Mouse (Mus musculus): ENCODE measurements around the gene Ebf1. TPM values are rescaled to one million over a fixed set of nuclear protein-coding genes. Genes with fewer than 3 reads are reported as not detected.

Gene Ebf1
- polyA plus RNA-seq, 1 experiment = 0.38 TPM

DNA sequence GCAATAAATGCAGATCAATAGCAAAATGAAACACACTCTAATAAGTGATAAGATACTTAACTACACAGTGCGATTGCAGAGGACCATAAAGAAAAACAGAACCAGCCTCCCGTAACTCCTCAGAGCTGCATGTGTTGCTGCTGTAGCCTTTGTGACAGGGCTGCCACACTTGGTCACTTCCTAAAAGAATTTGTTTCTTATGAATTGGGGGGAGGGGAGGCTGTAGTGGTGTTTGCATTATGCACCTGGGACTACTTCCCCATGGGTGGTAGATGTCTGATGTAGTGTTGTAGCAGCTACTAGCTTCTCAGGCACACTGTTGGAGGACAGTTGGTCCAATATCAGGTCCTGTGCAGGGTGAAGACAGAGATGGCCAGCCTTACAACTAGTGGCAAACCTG lies 284.6 kb downstream of the Ebf1 start:
- Histone ChIP-seq H3K36me3 (replicated peaks; ENCODE audit: low read length) (no peaks in the 10 kb centered on the region), H3K9me3 (no peaks in the 10 kb centered on the region), H3K27me3 (replicated peaks) (no peaks in the 10 kb centered on the region), H3K4me1 (peaks cover 55% of the 10 kb centered on the region), H3K4me3 (replicated peaks) (no peak overlapping the region)
- TF ChIP-seq GATA1 (IDR thresholded peaks at IDR 0.05; ENCODE audit: borderline replicate concordance, low read length) (no peak), FLI1 (IDR thresholded peaks at IDR 0.05; ENCODE audit: low read length) (no peak)

DNA sequence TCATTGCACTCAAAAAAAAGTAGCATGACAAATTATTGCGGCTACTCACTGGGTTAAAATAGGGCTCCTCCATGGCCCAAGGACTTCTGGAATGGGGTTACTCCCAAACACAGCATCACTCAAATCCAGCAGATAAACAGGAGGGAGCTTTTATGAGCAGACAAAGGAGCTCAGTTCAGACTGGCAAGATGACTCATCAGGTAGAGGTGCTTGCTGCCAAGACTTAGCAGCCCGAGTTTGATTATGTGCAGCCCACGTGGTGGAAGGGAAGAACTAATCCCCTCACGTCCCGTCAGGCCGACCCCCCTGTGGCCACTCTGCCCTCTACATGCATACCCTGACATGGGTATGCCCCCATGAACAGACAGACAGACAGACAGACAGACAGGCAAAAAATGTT lies 285.0 kb downstream of the Ebf1 start:
- Histone ChIP-seq H3K36me3 (replicated peaks; ENCODE audit: low read length) (no peaks in the 10 kb centered on the region), H3K9me3 (no peaks in the 10 kb centered on the region)

GRCm38 (mm10) chr11:44904121-44904520 lies 287.0 kb downstream of the Ebf1 start:
- TF ChIP-seq GATA1 (IDR thresholded peaks at IDR 0.05; ENCODE audit: borderline replicate concordance, low read length) (no peak), FLI1 (IDR thresholded peaks at IDR 0.05; ENCODE audit: low read length) (no peak)
- H3K4me3 ChIP-seq (replicated peaks) = no peak overlapping the region
- H3K27me3 ChIP-seq (replicated peaks) = peaks cover 2% of the 10 kb centered on the region
- peaks cover 31% of the 10 kb centered on the region for H3K4me1 ChIP-seq
- no peaks in the 10 kb centered on the region for H3K9me3 ChIP-seq
- H3K36me3 ChIP-seq (replicated peaks; ENCODE audit: low read length) = no peaks in the 10 kb centered on the region

More for the DNA sequence above, 285.0 kb downstream of the Ebf1 start:
- no peaks in the 10 kb centered on the region for H3K27me3 ChIP-seq (replicated peaks)
- no peak for TF ChIP-seq FLI1 (IDR thresholded peaks at IDR 0.05; ENCODE audit: low read length)
- TF ChIP-seq GATA1 (IDR thresholded peaks at IDR 0.05; ENCODE audit: borderline replicate concordance, low read length) = no peak
- no peak overlapping the region for H3K4me3 ChIP-seq (replicated peaks)
- H3K4me1 ChIP-seq = peaks cover 50% of the 10 kb centered on the region

DNA sequence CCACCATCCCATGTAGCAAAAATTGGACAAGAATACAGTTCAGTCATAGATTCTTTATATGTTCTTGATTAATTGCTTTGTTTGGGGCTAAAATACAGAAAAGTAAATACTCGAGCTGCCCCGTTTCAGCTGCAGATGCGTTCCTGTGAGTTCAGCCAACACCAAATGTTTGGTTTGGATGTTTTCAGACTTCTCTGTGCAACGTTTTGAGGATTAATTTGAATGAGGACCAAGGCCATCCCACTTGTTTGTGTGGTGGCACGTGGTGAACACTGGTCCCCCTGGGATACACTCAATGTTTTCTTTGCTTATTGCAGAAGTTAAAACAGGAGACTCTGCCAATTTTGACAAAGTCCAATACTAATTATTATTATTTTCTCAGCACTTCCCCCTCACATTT lies 289.3 kb downstream of the Ebf1 start:
- H3K4me3 ChIP-seq (replicated peaks) = no peak overlapping the region
- H3K36me3 ChIP-seq (replicated peaks; ENCODE audit: low read length) = no peaks in the 10 kb centered on the region
- H3K4me1 ChIP-seq = peaks cover 9% of the 10 kb centered on the region
- peaks cover 12% of the 10 kb centered on the region for H3K27me3 ChIP-seq (replicated peaks)
- TF ChIP-seq FLI1 (IDR thresholded peaks at IDR 0.05; ENCODE audit: low read length) (no peak), GATA1 (IDR thresholded peaks at IDR 0.05; ENCODE audit: borderline replicate concordance, low read length) (no peak)
- H3K9me3 ChIP-seq = no peaks in the 10 kb centered on the region

GRCm38 (mm10) chr11:44911765-44912164 lies 294.6 kb downstream of the Ebf1 start:
- Histone ChIP-seq H3K4me3 (replicated peaks) (no peak overlapping the region), H3K9me3 (no peaks in the 10 kb centered on the region), H3K4me1 (no peaks in the 10 kb centered on the region), H3K36me3 (replicated peaks; ENCODE audit: low read length) (no peaks in the 10 kb centered on the region), H3K27me3 (replicated peaks) (peaks cover 15% of the 10 kb centered on the region)
- TF ChIP-seq GATA1 (IDR thresholded peaks at IDR 0.05; ENCODE audit: borderline replicate concordance, low read length) = no peak
- TF ChIP-seq FLI1 (IDR thresholded peaks at IDR 0.05; ENCODE audit: low read length) = no peak

GRCm38 (mm10) chr11:44913806-44914205 lies 296.7 kb downstream of the Ebf1 start:
- TF ChIP-seq GATA1 (IDR thresholded peaks at IDR 0.05; ENCODE audit: borderline replicate concordance, low read length) = no peak
- TF ChIP-seq FLI1 (IDR thresholded peaks at IDR 0.05; ENCODE audit: low read length) = no peak
- Histone ChIP-seq H3K4me3 (replicated peaks) (no peak overlapping the region), H3K27me3 (replicated peaks) (peaks cover 15% of the 10 kb centered on the region), H3K4me1 (no peaks in the 10 kb centered on the region), H3K36me3 (replicated peaks; ENCODE audit: low read length) (no peaks in the 10 kb centered on the region), H3K9me3 (no peaks in the 10 kb centered on the region)

DNA sequence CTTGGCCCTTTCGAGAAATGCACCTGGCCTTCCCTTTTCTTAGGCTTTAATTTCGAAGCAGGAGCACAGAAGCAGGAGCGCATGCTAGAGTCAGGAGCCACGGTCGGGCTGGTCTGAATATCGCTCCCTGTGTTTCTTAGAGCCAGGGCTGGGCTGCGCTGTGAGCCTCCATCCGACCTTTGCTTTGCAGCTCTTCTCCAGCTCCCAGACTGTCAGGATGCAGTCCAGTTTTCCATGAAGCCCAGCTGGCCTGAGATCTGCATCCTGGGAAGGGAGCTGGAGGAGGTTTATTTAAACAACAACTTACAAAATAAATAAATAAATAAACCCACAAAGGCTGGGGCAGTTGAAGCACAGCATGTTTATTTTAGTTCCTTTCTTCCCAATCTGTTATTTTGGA lies 299.9 kb downstream of the Ebf1 start:
- no peak for TF ChIP-seq GATA1 (IDR thresholded peaks at IDR 0.05; ENCODE audit: borderline replicate concordance, low read length)
- Histone ChIP-seq H3K36me3 (replicated peaks; ENCODE audit: low read length) (no peaks in the 10 kb centered on the region), H3K4me1 (peaks cover 4% of the 10 kb centered on the region), H3K9me3 (no peaks in the 10 kb centered on the region), H3K27me3 (replicated peaks) (peaks cover 4% of the 10 kb centered on the region), H3K4me3 (replicated peaks) (no peak overlapping the region)

GRCm38 (mm10) chr11:44923138-44923537 lies 306.0 kb downstream of the Ebf1 start:
- no peak overlapping the region for H3K4me3 ChIP-seq (replicated peaks)
- H3K36me3 ChIP-seq (replicated peaks; ENCODE audit: low read length) = no peaks in the 10 kb centered on the region
- H3K9me3 ChIP-seq = peaks cover 3% of the 10 kb centered on the region; the same call in 1 of the 2 replicates
- H3K27me3 ChIP-seq (replicated peaks) = peaks cover 2% of the 10 kb centered on the region
- TF ChIP-seq FLI1 (IDR thresholded peaks at IDR 0.05; ENCODE audit: low read length) (no peak), GATA1 (IDR thresholded peaks at IDR 0.05; ENCODE audit: borderline replicate concordance, low read length) (no peak)
- H3K4me1 ChIP-seq = peaks cover 9% of the 10 kb centered on the region

- H3K27me3 ChIP-seq (replicated peaks) = peaks cover 2% of the 10 kb centered on the region
- H3K36me3 ChIP-seq (replicated peaks; ENCODE audit: low read length) = no peaks in the 10 kb centered on the region
- H3K4me3 ChIP-seq (replicated peaks) = no peak overlapping the region
- H3K9me3 ChIP-seq = peaks cover 3% of the 10 kb centered on the region; the same call in 1 of the 2 replicates
- no peak for TF ChIP-seq FLI1 (IDR thresholded peaks at IDR 0.05; ENCODE audit: low read length)
- TF ChIP-seq GATA1 (IDR thresholded peaks at IDR 0.05; ENCODE audit: borderline replicate concordance, low read length) = no peak
- H3K4me1 ChIP-seq = peaks cover 9% of the 10 kb centered on the region
These were observed 306.9 kb downstream of the Ebf1 start for GRCm38 (mm10) chr11:44923868-44924508.

GRCm38 (mm10) chr11:44924896-44925295 lies 307.8 kb downstream of the Ebf1 start:
- Histone ChIP-seq H3K4me3 (replicated peaks) (no peak overlapping the region), H3K27me3 (replicated peaks) (peaks cover 2% of the 10 kb centered on the region), H3K36me3 (replicated peaks; ENCODE audit: low read length) (no peaks in the 10 kb centered on the region), H3K4me1 (peaks cover 8% of the 10 kb centered on the region), H3K9me3 (peaks cover 3% of the 10 kb centered on the region; the same call in 1 of the 2 replicates)
- no peak for TF ChIP-seq FLI1 (IDR thresholded peaks at IDR 0.05; ENCODE audit: low read length)
- TF ChIP-seq GATA1 (IDR thresholded peaks at IDR 0.05; ENCODE audit: borderline replicate concordance, low read length) = no peak
